Mouse (Mus musculus) erythroblast, embryonic 14.5 days (primary cell): ENCODE data around the gene Mars2.

Experiments used
- GATA1 ChIP-seq: IDR thresholded peaks from 2 replicates; pipeline ENCODE4 v1.6.1; 2012; ENCODE audit warnings: low read length, inconsistent platforms, mixed read lengths
- TAL1 ChIP-seq: IDR thresholded peaks from 3 replicates; pipeline ENCODE4 v1.6.1; 2012; ENCODE audit warnings: low read length, inconsistent platforms, mixed read lengths

- TF ChIP-seq GATA1 (no peak), TAL1 (no peak)
Measured at GRCm38 (mm10) chr1:55217191-55217590, 19.8 kb upstream of the Mars2 start.
